Mouse (Mus musculus) sigmoid colon, adult 10 weeks (tissue): ENCODE results near the gene 1500011B03Rik. TPM values are rescaled to one million over a fixed set of nuclear protein-coding genes. Genes with fewer than 3 reads are reported as not detected.

Source experiments
- polyA plus RNA-seq: library from polyadenylated mRNA; stranded (reverse); fragments of 350-450 nt; fragmentation: Illumina TruSeq; extraction: RNeasy Lipid Tissue Mini Kit (QIAGEN cat#74804); gene quantifications from one replicate; pipeline ENCODE4 v1.2.3, GENCODE M21; 2014; ENCODE audit warnings: low read depth, low replicate concordance

1500011B03Rik gene
- 28.1 TPM for polyA plus RNA-seq

GRCm38 (mm10) chr5:114822796-114823688, at the start of gene 1500011B03Rik:
1500011B03Rik (minus strand) TSS chr5:114823468.

GRCm38 (mm10) chr5:114858582-114858981, 35.3 kb upstream of the 1500011B03Rik start, which contains the start of gene Gm9936:
Gm9936 (minus strand) TSS chr5:114858682.

GRCm38 (mm10) chr5:114853364-114853763, 30.1 kb upstream of the 1500011B03Rik start, which contains the start of gene 4930519G04Rik:
4930519G04Rik (plus strand) TSS chr5:114853664.

GRCm38 (mm10) chr5:114775056-114775979, 48.0 kb downstream of the 1500011B03Rik start, which contains the start of gene Git2:
Git2 (minus strand) TSS chr5:114775517.

GRCm38 (mm10) chr5:114774403-114775051, 48.7 kb downstream of the 1500011B03Rik start, which contains the start of gene Ankrd13a:
Ankrd13a (plus strand) TSS chr5:114774677.

Other genes with a start within 250 kb of the 1500011B03Rik start
- not detected for gene Trpv4, start 165.0 kb downstream of the 1500011B03Rik start, polyA plus RNA-seq
- 40.3 TPM for gene Gltp, start 132.5 kb downstream of the 1500011B03Rik start, polyA plus RNA-seq
- gene Tchp, start 115.7 kb downstream of the 1500011B03Rik start, polyA plus RNA-seq, result 1.9 TPM
- 102 TPM for gene Ankrd13a, start 48.8 kb downstream of the 1500011B03Rik start, polyA plus RNA-seq
- gene Git2, start 48.0 kb downstream of the 1500011B03Rik start, polyA plus RNA-seq, result 17.1 TPM
- gene 4930519G04Rik, start 30.2 kb upstream of the 1500011B03Rik start, polyA plus RNA-seq, result not detected
- gene Gm9936, start 35.2 kb upstream of the 1500011B03Rik start, polyA plus RNA-seq, result not detected
- 90.8 TPM for gene Oasl2, start 73.5 kb upstream of the 1500011B03Rik start, polyA plus RNA-seq
- 4.2 TPM for gene Oasl1, start 99.8 kb upstream of the 1500011B03Rik start, polyA plus RNA-seq
- gene 2210016L21Rik, start 118.7 kb upstream of the 1500011B03Rik start, polyA plus RNA-seq, result 1.2 TPM
- gene Hnf1a, start 147.6 kb upstream of the 1500011B03Rik start, polyA plus RNA-seq, result 0.13 TPM
- 70.9 TPM for gene Sppl3, start 187.7 kb upstream of the 1500011B03Rik start, polyA plus RNA-seq